Mouse (Mus musculus) hindbrain, embryonic 12.5 days (tissue): ENCODE measurements at regions not wholly inside any gene's neighbourhood (a gene's known extent, or its start where the extent isn't known, plus 50 kb on each side); places are given as distances from the start of the nearest gene placed in this dataset.

ENCODE experiments used
- ATAC-seq: fragments of 200-750 bp; cut with Nextera tagmentation; 2 replicates; pipeline ENCODE4 v1.8.0; 2017; ENCODE audit warnings: moderate TSS enrichment; ENCODE audit not compliant: low FRiP score
- H3K27ac ChIP-seq: fragments of 300-500 bp; sonication (generic); 2 replicates; pipeline ENCODE4 v1.5.1; 2016; ENCODE audit warnings: mild to moderate bottlenecking
- H3K27me3 ChIP-seq: fragments of 300-500 bp; sonication (generic); 2 replicates; pipeline ENCODE4 v1.6.1; 2016; ENCODE audit warnings: mild to moderate bottlenecking
- H3K36me3 ChIP-seq: fragments of 300-500 bp; sonication (generic); 2 replicates; pipeline ENCODE4 v1.6.1; 2016; ENCODE audit warnings: mild to moderate bottlenecking
- H3K4me1 ChIP-seq: fragments of 300-500 bp; sonication (generic); 2 replicates; pipeline ENCODE4 v1.6.1; 2016
- H3K4me2 ChIP-seq: fragments of 300-500 bp; sonication (generic); replicated peaks from 2 replicates; pipeline ENCODE4 v1.6.1; 2016; ENCODE audit warnings: mild to moderate bottlenecking
- H3K4me3 ChIP-seq: fragments of 300-500 bp; sonication (generic); 2 replicates; pipeline ENCODE4 v1.5.1; 2016; ENCODE audit warnings: mild to moderate bottlenecking
- H3K9ac ChIP-seq: fragments of 300-500 bp; sonication (generic); 2 replicates; pipeline ENCODE4 v1.6.1; 2016; ENCODE audit warnings: mild to moderate bottlenecking, moderate library complexity
- H3K9me3 ChIP-seq: fragments of 300-500 bp; sonication (generic); replicated peaks from 2 replicates; pipeline ENCODE4 v1.6.1; 2016; ENCODE audit warnings: mild to moderate bottlenecking
- WGBS: fragments of 180-500 bp; shearing (Covaris S2); methylation state at CpG from one replicate; pipeline ENCODE4 v1.1.7; 2016; 5-methylcytosine and 5-hydroxymethylcytosine counted together

DNA sequence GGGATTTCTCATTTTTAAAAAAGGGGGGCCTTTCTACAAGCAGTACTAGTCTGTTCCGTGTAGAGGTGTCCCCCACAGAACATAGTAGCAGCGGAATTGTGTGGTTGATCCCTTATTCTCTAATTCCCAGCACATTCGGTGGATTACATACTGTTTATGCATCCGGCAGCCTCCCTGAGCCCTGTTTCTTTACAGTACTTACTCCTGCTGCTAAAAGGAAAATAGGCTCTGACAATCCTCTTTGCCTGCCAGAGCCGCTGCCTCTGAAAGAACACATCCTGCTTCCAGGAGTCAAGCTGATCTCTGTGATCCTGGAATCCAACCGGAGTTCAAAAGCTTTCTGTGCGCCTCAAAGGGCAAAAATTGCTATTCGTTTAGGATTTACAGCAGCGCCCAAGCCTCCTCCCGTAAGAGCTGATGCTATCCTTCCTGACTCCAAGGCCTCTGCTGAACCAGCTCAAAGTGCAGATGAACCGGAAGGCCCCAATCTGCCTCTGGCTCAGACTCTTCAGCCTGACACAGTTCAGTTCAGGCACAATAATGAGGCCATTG is 936.6 kb downstream of the Ndufa4 start:
- Histone ChIP-seq H3K9ac (no peak overlapping the region), H3K9me3 (no peaks in the 10 kb centered on the region), H3K27ac (peak overlapping the region; percentile 80), H3K4me2 (peak overlapping the region; percentile 37), H3K27me3 (no peaks in the 10 kb centered on the region), H3K4me1 (peaks cover 12% of the 10 kb centered on the region; the same call in 1 of the 2 replicates), H3K36me3 (no peaks in the 10 kb centered on the region), H3K4me3 (no peak overlapping the region)
- 9% methylated on average over 11 of the region's 11 CpGs for WGBS
- ATAC-seq, result peak; percentile 74

DNA sequence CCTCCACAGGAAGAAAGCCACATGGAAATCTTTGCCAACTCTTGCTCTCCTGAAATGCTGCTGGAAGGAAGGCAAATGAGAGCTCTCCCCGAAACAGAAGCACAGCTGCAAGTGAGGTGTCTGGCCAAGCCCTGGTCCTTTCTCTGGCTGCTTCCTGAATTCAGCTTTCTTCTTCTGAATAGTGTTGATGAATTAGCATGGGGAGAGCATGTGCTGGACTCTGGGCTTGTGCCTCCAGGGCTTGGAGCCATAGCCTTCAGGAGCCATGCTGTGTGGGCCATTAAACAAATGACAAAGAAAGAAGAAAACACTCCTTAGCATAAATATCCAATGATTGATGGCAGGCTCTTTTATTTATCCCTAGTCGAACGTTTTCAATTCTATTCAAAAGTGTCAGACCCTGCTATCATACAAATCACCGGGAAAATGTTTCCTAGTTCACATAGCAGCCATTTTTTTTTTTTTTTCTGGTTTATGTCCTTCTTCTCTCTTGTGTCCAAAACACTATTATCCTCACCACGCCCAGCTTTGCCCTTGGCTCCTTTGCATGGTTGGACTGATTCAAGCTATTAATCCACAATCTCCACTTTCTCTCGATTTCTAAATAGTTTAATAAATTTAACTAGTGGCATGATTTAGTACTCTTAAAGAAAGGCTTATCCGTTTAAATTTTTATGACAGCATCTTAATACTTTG is 937.3 kb downstream of the Ndufa4 start:
- 29% methylated on average over 7 of the region's 7 CpGs for WGBS
- H3K4me2 ChIP-seq, result peak overlapping the region; percentile 37
- no peak overlapping the region for H3K9ac ChIP-seq

DNA sequence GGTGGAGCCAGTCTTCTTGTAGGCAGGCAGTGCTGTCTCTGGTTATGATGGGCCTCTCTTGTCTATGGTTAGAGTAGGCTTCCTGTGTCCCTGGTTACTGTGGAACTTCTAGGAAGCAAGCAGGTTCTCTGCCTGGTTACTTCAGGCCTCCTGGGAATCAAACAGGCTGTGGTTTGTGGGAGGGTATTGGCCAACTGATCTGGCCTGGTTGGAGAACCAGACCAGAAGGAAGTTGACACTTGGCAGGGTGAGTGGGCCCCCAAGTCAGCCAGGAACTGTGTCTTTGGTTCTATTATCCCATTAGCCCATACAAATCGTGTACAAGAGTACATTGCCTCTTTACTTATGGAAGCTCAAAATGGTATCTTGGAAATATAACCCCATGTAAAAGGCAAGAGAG is 963.8 kb downstream of the Ndufa4 start:
- no peak overlapping the region for H3K4me2 ChIP-seq

More for the DNA sequence above, 937.3 kb downstream of the Ndufa4 start:
- Histone ChIP-seq H3K9me3 (no peaks in the 10 kb centered on the region), H3K4me3 (no peak overlapping the region), H3K36me3 (no peaks in the 10 kb centered on the region), H3K4me1 (peaks cover 12% of the 10 kb centered on the region; the same call in 1 of the 2 replicates), H3K27ac (peak overlapping the region; percentile 80), H3K27me3 (no peaks in the 10 kb centered on the region)
- ATAC-seq, result peak; percentile 90

DNA sequence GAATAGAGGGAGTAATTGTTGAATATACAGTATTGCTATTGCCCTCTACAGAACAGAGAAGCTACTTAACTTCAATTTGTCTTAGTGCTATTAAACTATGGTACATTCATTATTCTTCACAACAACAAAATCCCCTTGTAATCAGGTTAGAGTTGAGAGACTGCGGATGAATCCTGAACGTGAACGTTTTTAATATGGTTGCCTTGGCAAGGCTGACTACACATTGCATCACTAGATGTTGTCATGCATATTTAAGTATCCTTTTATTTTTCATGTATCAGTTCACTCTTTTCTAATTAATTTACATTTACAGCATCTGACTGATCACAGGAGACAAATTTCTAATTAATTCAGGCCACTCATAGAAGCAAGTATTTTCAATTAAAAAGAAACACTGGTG is 965.8 kb downstream of the Ndufa4 start:
- Histone ChIP-seq H3K27ac (no peak overlapping the region), H3K27me3 (no peaks in the 10 kb centered on the region), H3K4me2 (no peak overlapping the region), H3K4me3 (no peak overlapping the region), H3K9me3 (no peaks in the 10 kb centered on the region), H3K4me1 (no peaks in the 10 kb centered on the region), H3K9ac (no peak overlapping the region), H3K36me3 (no peaks in the 10 kb centered on the region)
- ATAC-seq, result no peak
- 71% methylated on average over 3 of the region's 3 CpGs for WGBS

More for the DNA sequence above, 963.8 kb downstream of the Ndufa4 start:
- Histone ChIP-seq H3K27me3 (no peaks in the 10 kb centered on the region), H3K4me3 (no peak overlapping the region), H3K9me3 (no peaks in the 10 kb centered on the region), H3K9ac (no peak overlapping the region), H3K36me3 (no peaks in the 10 kb centered on the region), H3K4me1 (no peaks in the 10 kb centered on the region), H3K27ac (no peak overlapping the region)
- ATAC-seq, result no peak
- WGBS, result 80% methylated on average over 1 of the region's 1 CpGs
